Mouse (Mus musculus): Measurements from ENCODE around the gene Tmem238l. TPM values are rescaled to one million over a fixed set of nuclear protein-coding genes. Genes with fewer than 3 reads are reported as not detected.

The Tmem238l gene
- polyA plus RNA-seq (2012; fragmentation: generic; extraction: Trizol): not detected
- long read RNA-seq, experiment 1: 0 reads
- long read RNA-seq, experiment 2: 0 reads

DNA sequence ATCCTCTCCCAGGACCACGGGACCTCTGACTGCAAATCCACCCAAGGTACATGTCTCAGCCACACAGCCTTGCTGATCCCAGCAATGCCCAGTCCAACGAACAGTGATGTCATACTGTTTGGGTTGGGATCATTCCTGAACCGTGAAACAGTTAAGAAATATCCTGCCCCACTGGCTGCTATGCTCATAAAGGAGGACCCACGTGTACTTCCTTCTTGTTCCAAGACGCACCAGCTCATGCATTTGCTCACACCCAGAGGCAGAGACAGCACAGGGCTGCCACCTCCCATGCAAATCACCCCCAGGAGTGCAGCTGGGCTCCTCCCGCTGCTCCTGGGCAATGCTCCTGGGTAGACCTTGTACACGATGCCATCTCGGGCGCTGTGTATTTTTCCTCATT is at the start of gene Tmem238l:
Gene Tmem238l (plus strand): TSS at position 336 of the 400 bp plus-strand sequence.
- H3K79me3 ChIP-seq (ENCODE audit: low read depth): no peaks in the 10 kb centered on the region
- H3K4me3 ChIP-seq (ENCODE audit: insufficient read depth, poor library complexity, severe bottlenecking): no peak within 1 kb of the TSS
- no peaks in the 10 kb centered on the region for H3K36me3 ChIP-seq (ENCODE audit: control insufficient read depth, insufficient read depth)
- no peaks in the 10 kb centered on the region for H3K27me3 ChIP-seq (ENCODE audit: control insufficient read depth, insufficient read depth, insufficient read length)
- no peaks in the 10 kb centered on the region for H3K79me2 ChIP-seq (ENCODE audit: control insufficient read depth, insufficient read depth)
- TF ChIP-seq CTCF (IDR thresholded peaks at IDR 0.05; ENCODE audit: control insufficient read depth, insufficient read depth, insufficient read length): no peak
- TF ChIP-seq CEBPB (IDR thresholded peaks at IDR 0.05; ENCODE audit: low read depth): no peak
- no peak for TF ChIP-seq MYOG (IDR thresholded peaks at IDR 0.05; ENCODE audit: control insufficient read depth, extremely low read depth, insufficient read length)
- H3ac ChIP-seq (ENCODE audit: control insufficient read depth, insufficient read length, low read depth): no peak within 1 kb of the TSS

DNA sequence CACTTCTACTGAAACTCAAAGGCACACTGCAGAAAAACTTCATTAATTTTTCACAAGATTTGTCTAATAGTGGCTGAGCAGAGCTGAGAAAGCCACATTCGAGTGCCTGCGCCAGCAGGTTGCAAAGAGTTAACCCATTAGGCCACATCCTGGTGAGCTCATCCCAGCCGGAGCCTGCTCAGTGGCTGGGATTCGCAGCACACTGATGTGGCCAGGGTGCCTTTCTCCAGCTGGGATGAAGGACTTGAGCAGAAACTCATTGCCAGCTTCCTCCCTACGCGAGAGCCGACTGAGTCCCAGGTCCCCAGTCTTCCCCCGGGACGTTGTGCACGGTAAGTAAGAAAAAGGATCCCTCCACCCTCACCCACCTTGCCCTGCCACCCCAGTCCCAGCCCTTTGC is 44.6 kb upstream of the Tmem238l start, which contains the start of gene Pirt:
Gene Pirt (plus strand): TSS at position 171 of the 400 bp plus-strand sequence.
- H3K79me2 ChIP-seq (ENCODE audit: control insufficient read depth, insufficient read depth): no peaks in the 10 kb centered on the region
- H3K4me3 ChIP-seq (ENCODE audit: insufficient read depth, poor library complexity, severe bottlenecking): no peak within 1 kb of the TSS
- peaks cover 3% of the 10 kb centered on the region for H3K27me3 ChIP-seq (ENCODE audit: control insufficient read depth, insufficient read depth, insufficient read length)
- H3K79me3 ChIP-seq (ENCODE audit: low read depth): no peaks in the 10 kb centered on the region
- H3K36me3 ChIP-seq (ENCODE audit: control insufficient read depth, insufficient read depth): no peaks in the 10 kb centered on the region
- H3ac ChIP-seq (ENCODE audit: control insufficient read depth, insufficient read length, low read depth): no peak within 1 kb of the TSS
- TF ChIP-seq CEBPB (IDR thresholded peaks at IDR 0.05; ENCODE audit: low read depth) (no peak), CTCF (IDR thresholded peaks at IDR 0.05; ENCODE audit: control insufficient read depth, insufficient read depth, insufficient read length) (no peak), MYOG (IDR thresholded peaks at IDR 0.05; ENCODE audit: control insufficient read depth, extremely low read depth, insufficient read length) (no peak), USF1 (IDR thresholded peaks at IDR 0.05; ENCODE audit: low read depth) (no peak), MAX (IDR thresholded peaks at IDR 0.05) (no peak), FOSL1 (IDR thresholded peaks at IDR 0.05; ENCODE audit: insufficient read depth, low read length, poor library complexity, severe bottlenecking) (no peak), MYOD1 (IDR thresholded peaks at IDR 0.05; ENCODE audit: control insufficient read depth, insufficient read length, low read depth) (no peak)

DNA sequence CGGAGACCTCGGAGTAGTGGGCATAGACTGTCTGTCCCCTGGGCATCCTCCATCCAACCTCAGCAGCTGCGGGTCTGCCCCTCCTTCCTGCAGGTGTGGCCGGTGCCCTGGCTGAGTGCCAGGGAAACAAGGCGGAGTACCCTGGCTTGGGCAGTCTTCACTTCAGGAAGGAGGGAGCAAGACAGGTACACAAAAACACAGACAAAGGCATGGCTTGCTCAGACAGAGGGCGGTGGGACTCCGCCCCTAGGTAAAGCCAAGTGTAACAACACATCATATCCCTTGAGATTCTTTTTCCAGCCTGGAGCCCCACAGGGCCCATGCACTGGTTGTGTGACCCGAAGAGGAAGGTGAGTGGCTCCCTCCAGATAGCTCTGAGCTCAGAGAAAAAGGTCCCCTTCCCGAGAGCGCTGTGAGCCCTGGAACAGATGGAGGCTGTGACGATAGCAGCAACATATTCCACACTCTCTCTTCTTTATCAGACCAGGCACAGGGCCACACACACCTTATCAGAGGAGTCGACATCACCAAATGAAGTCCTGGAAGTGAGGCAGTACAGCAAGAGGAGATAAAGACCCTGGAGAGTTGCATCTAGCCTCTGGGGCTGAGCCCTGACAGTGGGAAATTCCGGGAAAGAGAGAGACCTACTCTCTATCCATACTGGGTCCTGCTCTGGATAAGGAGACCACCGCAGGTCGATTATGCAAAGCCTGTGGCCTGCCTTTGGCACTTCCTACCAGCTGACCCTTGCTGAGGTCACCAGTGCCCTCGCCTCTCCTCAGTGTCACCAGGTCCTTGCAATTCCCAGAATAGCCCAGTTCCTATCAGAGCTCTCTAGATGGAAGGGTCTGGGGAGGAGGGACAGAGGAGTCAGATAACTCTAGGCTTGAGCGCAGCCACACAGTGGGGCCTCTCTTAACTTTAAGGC is 43.6 kb upstream of the Tmem238l start:
- H3K27me3 ChIP-seq (ENCODE audit: control insufficient read depth, insufficient read depth, insufficient read length): peaks cover 3% of the 10 kb centered on the region
- TF ChIP-seq MYOG (IDR thresholded peaks at IDR 0.05; ENCODE audit: control insufficient read depth, extremely low read depth, insufficient read length): no peak
- no peak for TF ChIP-seq MAX (IDR thresholded peaks at IDR 0.05)
- TF ChIP-seq CEBPB (IDR thresholded peaks at IDR 0.05; ENCODE audit: low read depth): no peak
- TF ChIP-seq USF1 (IDR thresholded peaks at IDR 0.05; ENCODE audit: low read depth): no peak
- TF ChIP-seq MYOD1 (IDR thresholded peaks at IDR 0.05; ENCODE audit: control insufficient read depth, insufficient read length, low read depth): no peak
- TF ChIP-seq CTCF (IDR thresholded peaks at IDR 0.05; ENCODE audit: control insufficient read depth, insufficient read depth, insufficient read length): no peak
- no peak for TF ChIP-seq FOSL1 (IDR thresholded peaks at IDR 0.05; ENCODE audit: insufficient read depth, low read length, poor library complexity, severe bottlenecking)
- H3K4me3 ChIP-seq (ENCODE audit: insufficient read depth, poor library complexity, severe bottlenecking): no peak overlapping the region
- no peaks in the 10 kb centered on the region for H3K79me2 ChIP-seq (ENCODE audit: control insufficient read depth, insufficient read depth)
- H3K36me3 ChIP-seq (ENCODE audit: control insufficient read depth, insufficient read depth): no peaks in the 10 kb centered on the region
- H3K79me3 ChIP-seq (ENCODE audit: low read depth): no peaks in the 10 kb centered on the region
- H3ac ChIP-seq (ENCODE audit: control insufficient read depth, insufficient read length, low read depth): no peak overlapping the region

DNA sequence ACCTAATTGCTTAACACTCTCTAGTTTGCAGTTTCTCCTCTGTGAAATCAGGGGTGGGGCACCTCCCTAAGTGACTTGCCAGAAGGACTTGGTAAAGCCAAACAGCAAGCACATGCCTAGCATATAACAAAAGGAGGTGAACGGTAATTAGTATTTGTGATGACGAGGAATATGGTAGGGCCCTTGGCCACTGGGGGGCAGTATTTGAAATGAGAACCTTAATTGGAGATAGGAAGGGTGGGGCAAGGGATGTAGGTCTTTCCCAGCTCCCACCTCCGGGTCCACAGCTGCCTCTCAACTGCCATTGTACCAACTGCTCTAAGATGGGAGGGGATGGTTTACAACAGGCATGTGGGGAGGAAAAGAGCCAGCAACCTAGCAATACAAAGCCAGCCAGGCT is 42.2 kb upstream of the Tmem238l start:
- Histone ChIP-seq H3K79me2 (ENCODE audit: control insufficient read depth, insufficient read depth) (no peaks in the 10 kb centered on the region), H3ac (ENCODE audit: control insufficient read depth, insufficient read length, low read depth) (no peak overlapping the region), H3K4me3 (ENCODE audit: insufficient read depth, poor library complexity, severe bottlenecking) (no peak overlapping the region), H3K79me3 (ENCODE audit: low read depth) (no peaks in the 10 kb centered on the region), H3K36me3 (ENCODE audit: control insufficient read depth, insufficient read depth) (no peaks in the 10 kb centered on the region), H3K27me3 (ENCODE audit: control insufficient read depth, insufficient read depth, insufficient read length) (no peaks in the 10 kb centered on the region)
- no peak for TF ChIP-seq MYOG (IDR thresholded peaks at IDR 0.05; ENCODE audit: control insufficient read depth, extremely low read depth, insufficient read length)
- peak; percentile 15 for TF ChIP-seq CTCF (IDR thresholded peaks at IDR 0.05; ENCODE audit: control insufficient read depth, insufficient read depth, insufficient read length)

DNA sequence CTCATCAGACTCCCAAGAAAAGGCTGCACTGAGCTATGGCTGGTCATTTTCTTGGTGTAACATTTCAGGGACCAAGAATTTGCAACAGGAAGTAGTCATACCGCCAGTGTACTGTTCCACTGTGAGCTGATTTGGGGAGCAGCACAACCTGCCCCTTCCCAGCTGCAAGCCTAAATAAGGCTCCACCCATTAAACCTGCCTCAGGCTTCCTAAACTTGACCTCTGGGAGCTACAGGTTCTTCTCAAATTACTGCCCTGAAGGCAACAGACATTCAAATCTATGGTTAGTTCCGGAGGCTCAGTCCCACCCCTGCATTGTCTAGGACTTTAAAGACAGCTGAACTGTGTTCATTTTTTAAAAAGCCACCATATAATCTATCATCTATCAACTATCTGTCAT is 36.4 kb upstream of the Tmem238l start:
- TF ChIP-seq MAX (IDR thresholded peaks at IDR 0.05) (no peak), MYOG (IDR thresholded peaks at IDR 0.05; ENCODE audit: control insufficient read depth, extremely low read depth, insufficient read length) (no peak), MYOD1 (IDR thresholded peaks at IDR 0.05; ENCODE audit: control insufficient read depth, insufficient read length, low read depth) (no peak), USF1 (IDR thresholded peaks at IDR 0.05; ENCODE audit: low read depth) (no peak), CTCF (IDR thresholded peaks at IDR 0.05; ENCODE audit: control insufficient read depth, insufficient read depth, insufficient read length) (no peak), CEBPB (IDR thresholded peaks at IDR 0.05; ENCODE audit: low read depth) (no peak), FOSL1 (IDR thresholded peaks at IDR 0.05; ENCODE audit: insufficient read depth, low read length, poor library complexity, severe bottlenecking) (no peak)
- Histone ChIP-seq H3K27me3 (ENCODE audit: control insufficient read depth, insufficient read depth, insufficient read length) (peaks cover 7% of the 10 kb centered on the region), H3K79me2 (ENCODE audit: control insufficient read depth, insufficient read depth) (no peaks in the 10 kb centered on the region), H3K4me3 (ENCODE audit: insufficient read depth, poor library complexity, severe bottlenecking) (no peak overlapping the region), H3K79me3 (ENCODE audit: low read depth) (no peaks in the 10 kb centered on the region), H3K36me3 (ENCODE audit: control insufficient read depth, insufficient read depth) (no peaks in the 10 kb centered on the region), H3ac (ENCODE audit: control insufficient read depth, insufficient read length, low read depth) (no peak overlapping the region)

Measured in C2C12 (cell line).